In genomic region chr3:22038004-22038403, GRCm38 (mm10) we compare ENCODE assay signal across 31 mouse cellular contexts.
"Had no signal": no experiment of that assay in that cellular context is flagged by ENCODE, and none has a peak within 500 bp of the region (broad histone marks: within the 10 kb centered on the region; RNA-seq: fewer than 3 reads in every experiment).

No protein-coding gene starts in this region.

- H3K9me3 ChIP-seq: heart, embryonic 13.5 days; heart, embryonic 15.5 days; hindbrain, embryonic 10.5 days; hindbrain, embryonic 12.5 days; limb, embryonic 10.5 days; limb, embryonic 12.5 days; liver, embryonic 13.5 days; liver, embryonic 15.5 days had no signal

- ATAC-seq: hindbrain, embryonic 16.5 days; inflammation-experienced regulatory T-cells, adult 6 months; intestine, embryonic 16.5 days; liver, postnatal 0 days had no signal

- H3K4me1 ChIP-seq: hindbrain, embryonic 12.5 days; limb, embryonic 10.5 days; limb, embryonic 12.5 days; liver, embryonic 13.5 days; liver, embryonic 15.5 days had no signal

- H3K4me2 ChIP-seq: heart, embryonic 11.5 days; heart, embryonic 13.5 days; heart, embryonic 15.5 days; hindbrain, embryonic 12.5 days; hindbrain, embryonic 14.5 days; limb, embryonic 12.5 days; liver, embryonic 11.5 days; liver, embryonic 13.5 days; liver, embryonic 15.5 days had no signal

- H3K27ac ChIP-seq: gastrocnemius, adult 2 months; heart, adult 2 months; heart, embryonic 13.5 days; heart, embryonic 15.5 days; hindbrain, embryonic 10.5 days; hindbrain, embryonic 12.5 days; hindbrain, embryonic 14.5 days; layer of hippocampus, adult 2 months; left cerebral cortex, adult 2 months; limb, embryonic 10.5 days; limb, embryonic 12.5 days; liver, embryonic 13.5 days; liver, embryonic 15.5 days had no signal

- H3K4me3 ChIP-seq: gastrocnemius, adult 2 months; heart, adult 2 months; heart, embryonic 13.5 days; heart, embryonic 15.5 days; hindbrain, embryonic 10.5 days; hindbrain, embryonic 12.5 days; layer of hippocampus, adult 2 months; left cerebral cortex, adult 2 months; limb, embryonic 10.5 days; limb, embryonic 12.5 days; liver, embryonic 13.5 days; liver, embryonic 15.5 days had no signal

- H3K9ac ChIP-seq: heart, embryonic 13.5 days; heart, embryonic 15.5 days; hindbrain, embryonic 12.5 days; hindbrain, embryonic 14.5 days; limb, embryonic 12.5 days; liver, embryonic 13.5 days; liver, embryonic 15.5 days; liver, postnatal 0 days had no signal

- H3K27me3 ChIP-seq: heart, embryonic 13.5 days; heart, embryonic 15.5 days; hindbrain, embryonic 12.5 days; limb, embryonic 12.5 days; liver, embryonic 13.5 days; liver, embryonic 15.5 days had no signal

- DNase-seq: gastrocnemius, adult 2 months; gastrocnemius, postnatal 14 days; gastrocnemius, postnatal 36 days; heart, adult 11 months; heart, adult 2 months; heart, postnatal 14 days; heart, postnatal 4 days; kidney, adult 11 months; kidney, adult 2 months; kidney, adult 9 months; kidney, postnatal 10 days; kidney, postnatal 25 days; kidney, postnatal 4 days; liver; liver, embryonic 13.5 days; liver, postnatal 0 days had no signal

- H3K36me3 ChIP-seq: heart, embryonic 13.5 days; heart, embryonic 15.5 days; hindbrain, embryonic 10.5 days; hindbrain, embryonic 12.5 days; limb, embryonic 10.5 days; limb, embryonic 12.5 days; liver, embryonic 13.5 days; liver, embryonic 15.5 days had no signal
